Mouse (Mus musculus) erythroblast, embryonic 14.5 days (primary cell): ENCODE results near the gene Pik3r2.

Source experiments
- GATA1 ChIP-seq: IDR thresholded peaks from 2 replicates; pipeline ENCODE4 v1.6.1; 2012; ENCODE audit warnings: low read length, inconsistent platforms, mixed read lengths
- TAL1 ChIP-seq: IDR thresholded peaks from 3 replicates; pipeline ENCODE4 v1.6.1; 2012; ENCODE audit warnings: low read length, inconsistent platforms, mixed read lengths

DNA sequence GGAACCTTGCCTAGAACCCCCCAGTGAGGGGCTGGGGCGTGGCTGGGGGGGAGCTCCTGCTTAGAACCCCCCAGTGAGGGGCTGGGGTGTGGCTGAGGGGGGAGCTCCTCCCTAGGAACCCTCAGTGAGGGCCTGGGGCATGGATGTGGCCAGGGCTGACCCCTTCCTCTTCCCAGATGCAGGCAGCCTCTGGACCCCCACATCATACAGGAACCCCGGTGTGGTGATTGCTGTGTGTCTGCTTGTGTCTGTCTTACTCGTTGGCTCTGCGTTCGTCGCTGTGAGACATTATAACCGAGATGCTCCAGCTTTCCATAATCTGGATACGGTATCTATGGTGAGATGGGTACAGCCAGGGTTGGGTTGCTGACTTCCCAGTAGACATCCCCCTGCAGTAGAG is 54.9 kb downstream of the Pik3r2 start:
- TF ChIP-seq GATA1 (no peak), TAL1 (no peak)
